Mouse (Mus musculus): Measurements from ENCODE around the gene Rapgef6. TPM values are rescaled to one million over a fixed set of nuclear protein-coding genes. Genes with fewer than 3 reads are reported as not detected.

The Rapgef6 gene
- polyA plus RNA-seq, 1 experiment from 2014 or later, result 29.6 TPM

- Histone ChIP-seq H3K4me1 (replicated peaks; ENCODE audit: control insufficient read depth, insufficient read depth, low read length) (no peaks in the 10 kb centered on the region), H3K4me3 (ENCODE audit: low read depth, low read length) (no peak overlapping the region), H3K36me3 (ENCODE audit: control insufficient read depth, insufficient read depth, low read length) (peaks cover 4% of the 10 kb centered on the region; the same call in 1 of the 2 replicates), H3K4me2 (ENCODE audit: low read depth, low read length, severe bottlenecking) (no peak overlapping the region), H3K9ac (ENCODE audit: low read length) (no peak overlapping the region), H3K27ac (ENCODE audit: low read depth, low read length) (no peak overlapping the region), H3K9me3 (ENCODE audit: control insufficient read depth, low read length) (no peaks in the 10 kb centered on the region), H3K27me3 (ENCODE audit: control insufficient read depth, insufficient read depth, low read length) (no peaks in the 10 kb centered on the region)
- ATAC-seq (replicated peaks; ENCODE audit: low FRiP score), result no peak
- 85% methylated on average over 3 of the region's 3 CpGs for WGBS
- DNase-seq (ENCODE audit: low spot score), result no peak
Measured at GRCm38 (mm10) chr11:54726571-54727062, 204.0 kb downstream of the Rapgef6 start.

DNA sequence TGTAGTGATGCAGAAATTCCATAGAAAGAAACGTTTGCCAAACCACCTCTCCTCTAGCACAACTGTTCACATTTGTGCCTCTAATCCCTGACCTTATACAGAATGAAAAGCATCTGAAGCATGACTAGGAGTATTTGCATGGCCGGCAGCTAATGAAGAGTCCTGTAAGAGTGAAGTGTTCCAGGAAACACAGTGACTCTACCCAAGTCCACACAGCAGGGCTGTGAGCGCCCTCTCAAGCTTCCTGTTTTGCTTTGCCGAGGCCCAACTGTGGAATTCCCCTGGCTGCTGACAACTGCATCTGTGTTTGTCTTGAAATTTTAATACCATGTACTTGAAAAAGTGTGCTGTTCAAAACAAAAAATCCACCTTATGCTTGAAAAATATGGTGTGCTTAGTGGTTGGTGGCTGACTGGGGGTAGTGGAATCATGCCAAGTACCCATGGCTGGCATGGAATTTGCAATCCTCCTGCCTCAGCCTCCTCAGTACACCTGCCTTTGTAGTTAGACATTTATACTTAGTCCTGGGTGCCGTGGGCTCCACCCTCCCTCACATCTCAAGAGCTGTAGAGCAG, 204.8 kb downstream of the Rapgef6 start:
- Histone ChIP-seq H3K36me3 (ENCODE audit: control insufficient read depth, insufficient read depth, low read length) (no peaks in the 10 kb centered on the region; the same call in 1 of the 2 replicates), H3K4me2 (ENCODE audit: low read depth, low read length, severe bottlenecking) (no peak overlapping the region), H3K4me1 (replicated peaks; ENCODE audit: control insufficient read depth, insufficient read depth, low read length) (no peaks in the 10 kb centered on the region), H3K27me3 (ENCODE audit: control insufficient read depth, insufficient read depth, low read length) (no peaks in the 10 kb centered on the region), H3K4me3 (ENCODE audit: low read depth, low read length) (no peak overlapping the region), H3K9me3 (ENCODE audit: control insufficient read depth, low read length) (no peaks in the 10 kb centered on the region), H3K9ac (ENCODE audit: low read length) (no peak overlapping the region), H3K27ac (ENCODE audit: low read depth, low read length) (no peak overlapping the region)
- ATAC-seq (replicated peaks; ENCODE audit: low FRiP score) (no peak), DNase-seq (ENCODE audit: low spot score) (no peak)
- WGBS, result 86% methylated on average over 5 of the region's 5 CpGs

- Histone ChIP-seq H3K9ac (ENCODE audit: low read length) (no peak overlapping the region), H3K27me3 (ENCODE audit: control insufficient read depth, insufficient read depth, low read length) (no peaks in the 10 kb centered on the region), H3K4me1 (replicated peaks; ENCODE audit: control insufficient read depth, insufficient read depth, low read length) (no peaks in the 10 kb centered on the region), H3K27ac (ENCODE audit: low read depth, low read length) (no peak overlapping the region), H3K9me3 (ENCODE audit: control insufficient read depth, low read length) (no peaks in the 10 kb centered on the region), H3K36me3 (ENCODE audit: control insufficient read depth, insufficient read depth, low read length) (no peaks in the 10 kb centered on the region; the same call in 1 of the 2 replicates), H3K4me3 (ENCODE audit: low read depth, low read length) (no peak overlapping the region), H3K4me2 (ENCODE audit: low read depth, low read length, severe bottlenecking) (no peak overlapping the region)
- 92% methylated on average over 2 of the region's 2 CpGs for WGBS
- DNase-seq (ENCODE audit: low spot score) (no peak), ATAC-seq (replicated peaks; ENCODE audit: low FRiP score) (no peak)
Measured at GRCm38 (mm10) chr11:54728371-54728770, 205.7 kb downstream of the Rapgef6 start.

DNA sequence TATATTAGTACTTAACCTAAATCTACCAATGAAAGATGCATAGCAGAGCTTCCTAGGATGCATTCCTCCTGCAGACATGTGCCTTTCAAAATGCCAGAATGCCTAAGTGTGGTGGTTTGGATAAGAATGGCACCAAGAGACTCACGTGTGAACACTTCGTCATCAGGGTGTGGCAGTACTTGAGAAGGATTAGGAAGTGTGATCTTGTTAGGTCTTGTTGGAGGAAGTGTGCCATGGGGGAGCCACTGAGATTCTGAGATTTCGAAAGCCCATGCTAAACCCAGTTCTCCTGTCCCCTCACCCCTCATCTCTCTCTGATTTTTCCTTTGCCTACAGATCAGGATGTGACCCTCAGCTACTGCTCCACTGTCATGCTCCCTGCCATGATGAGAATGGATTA, 206.7 kb downstream of the Rapgef6 start:
- no peak for DNase-seq (ENCODE audit: low spot score)
- Histone ChIP-seq H3K36me3 (ENCODE audit: control insufficient read depth, insufficient read depth, low read length) (no peaks in the 10 kb centered on the region; the same call in 1 of the 2 replicates), H3K27ac (ENCODE audit: low read depth, low read length) (no peak overlapping the region), H3K4me2 (ENCODE audit: low read depth, low read length, severe bottlenecking) (no peak overlapping the region), H3K9ac (ENCODE audit: low read length) (no peak overlapping the region), H3K4me3 (ENCODE audit: low read depth, low read length) (no peak overlapping the region), H3K27me3 (ENCODE audit: control insufficient read depth, insufficient read depth, low read length) (no peaks in the 10 kb centered on the region), H3K4me1 (replicated peaks; ENCODE audit: control insufficient read depth, insufficient read depth, low read length) (no peaks in the 10 kb centered on the region), H3K9me3 (ENCODE audit: control insufficient read depth, low read length) (no peaks in the 10 kb centered on the region)
- no peak for ATAC-seq (replicated peaks; ENCODE audit: low FRiP score)
- WGBS, result 91% methylated on average over 3 of the region's 3 CpGs

DNA sequence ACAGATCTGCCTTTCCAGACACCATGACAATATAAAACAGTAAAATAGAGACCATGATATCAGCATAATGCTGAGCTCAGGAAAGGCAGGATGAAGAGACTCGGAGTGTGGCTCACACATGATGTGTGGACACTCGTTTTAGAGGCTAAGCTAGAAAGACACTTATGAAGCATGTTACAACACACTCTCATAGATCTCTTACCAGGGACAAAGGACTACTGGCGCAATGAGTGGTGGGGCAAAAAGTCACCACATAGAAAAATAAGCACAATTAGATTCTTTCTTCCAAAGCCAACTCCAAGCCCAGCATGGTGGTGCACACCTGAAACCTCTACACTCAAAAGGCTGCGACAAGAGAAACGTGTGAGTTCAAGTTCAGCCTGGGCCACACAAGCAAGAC, 208.3 kb downstream of the Rapgef6 start:
- Histone ChIP-seq H3K9ac (ENCODE audit: low read length) (no peak overlapping the region), H3K36me3 (ENCODE audit: control insufficient read depth, insufficient read depth, low read length) (no peaks in the 10 kb centered on the region; the same call in 1 of the 2 replicates), H3K4me2 (ENCODE audit: low read depth, low read length, severe bottlenecking) (no peak overlapping the region), H3K27me3 (ENCODE audit: control insufficient read depth, insufficient read depth, low read length) (no peaks in the 10 kb centered on the region), H3K4me1 (replicated peaks; ENCODE audit: control insufficient read depth, insufficient read depth, low read length) (no peaks in the 10 kb centered on the region), H3K4me3 (ENCODE audit: low read depth, low read length) (no peak overlapping the region), H3K9me3 (ENCODE audit: control insufficient read depth, low read length) (no peaks in the 10 kb centered on the region), H3K27ac (ENCODE audit: low read depth, low read length) (no peak overlapping the region)
- DNase-seq (ENCODE audit: low spot score) (no peak), ATAC-seq (replicated peaks; ENCODE audit: low FRiP score) (no peak)
- 94% methylated on average over 5 of the region's 5 CpGs for WGBS

DNA sequence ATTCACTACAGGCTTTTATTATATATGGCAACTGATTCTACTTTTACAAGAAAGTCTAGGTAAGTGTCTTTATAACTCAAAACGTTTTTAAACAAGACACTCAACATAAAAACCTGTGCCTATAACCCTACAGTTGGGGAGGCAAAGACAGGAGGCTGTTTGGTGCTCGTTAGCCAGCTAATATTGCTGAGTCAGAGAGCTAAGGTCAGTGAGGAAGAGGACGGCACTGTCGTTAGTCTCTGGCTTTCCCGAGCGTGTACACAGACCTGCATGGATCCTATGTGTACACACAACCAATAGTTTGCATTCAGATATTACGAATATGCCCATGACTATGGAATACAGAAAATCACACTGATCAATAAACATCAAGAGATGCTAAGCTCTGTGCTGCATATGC, 208.7 kb downstream of the Rapgef6 start:
- H3K36me3 ChIP-seq (ENCODE audit: control insufficient read depth, insufficient read depth, low read length), result no peaks in the 10 kb centered on the region; the same call in 1 of the 2 replicates

GRCm38 (mm10) chr11:54733546-54733945, 210.9 kb downstream of the Rapgef6 start:
- Histone ChIP-seq H3K27me3 (ENCODE audit: control insufficient read depth, insufficient read depth, low read length) (no peaks in the 10 kb centered on the region), H3K36me3 (ENCODE audit: control insufficient read depth, insufficient read depth, low read length) (no peaks in the 10 kb centered on the region; the same call in 1 of the 2 replicates), H3K4me3 (ENCODE audit: low read depth, low read length) (no peak overlapping the region), H3K9me3 (ENCODE audit: control insufficient read depth, low read length) (no peaks in the 10 kb centered on the region), H3K4me2 (ENCODE audit: low read depth, low read length, severe bottlenecking) (no peak overlapping the region), H3K4me1 (replicated peaks; ENCODE audit: control insufficient read depth, insufficient read depth, low read length) (no peaks in the 10 kb centered on the region), H3K27ac (ENCODE audit: low read depth, low read length) (no peak overlapping the region), H3K9ac (ENCODE audit: low read length) (no peak overlapping the region)
- ATAC-seq (replicated peaks; ENCODE audit: low FRiP score) (no peak), DNase-seq (ENCODE audit: low spot score) (no peak)
- WGBS, result 81% methylated on average over 7 of the region's 7 CpGs

More for the DNA sequence above, 208.7 kb downstream of the Rapgef6 start:
- Histone ChIP-seq H3K9me3 (ENCODE audit: control insufficient read depth, low read length) (no peaks in the 10 kb centered on the region), H3K9ac (ENCODE audit: low read length) (no peak overlapping the region), H3K27ac (ENCODE audit: low read depth, low read length) (no peak overlapping the region), H3K27me3 (ENCODE audit: control insufficient read depth, insufficient read depth, low read length) (no peaks in the 10 kb centered on the region), H3K4me3 (ENCODE audit: low read depth, low read length) (no peak overlapping the region), H3K4me2 (ENCODE audit: low read depth, low read length, severe bottlenecking) (no peak overlapping the region), H3K4me1 (replicated peaks; ENCODE audit: control insufficient read depth, insufficient read depth, low read length) (no peaks in the 10 kb centered on the region)
- 81% methylated on average over 7 of the region's 7 CpGs for WGBS
- ATAC-seq (replicated peaks; ENCODE audit: low FRiP score), result no peak
- DNase-seq (ENCODE audit: low spot score), result no peak

DNA sequence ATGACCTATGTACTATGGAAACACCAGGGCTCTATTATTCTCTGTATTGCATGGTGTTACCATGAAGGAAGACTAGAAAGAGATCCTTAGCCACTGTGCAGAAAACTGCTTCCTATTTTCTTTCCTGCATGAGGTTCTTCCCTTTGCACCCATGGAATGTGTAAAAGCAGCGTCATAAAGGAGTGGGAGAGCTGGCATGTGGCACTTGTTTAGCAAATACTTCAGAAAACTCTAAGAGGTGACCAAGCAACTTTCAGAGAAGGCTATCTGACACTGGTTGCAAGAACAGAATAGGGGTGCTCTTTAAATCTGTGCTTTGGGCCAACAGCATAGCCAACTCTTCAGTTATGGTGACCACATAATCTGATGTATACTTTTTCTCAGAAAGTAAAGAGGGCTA, 212.5 kb downstream of the Rapgef6 start:
- H3K4me1 ChIP-seq (replicated peaks; ENCODE audit: control insufficient read depth, insufficient read depth, low read length), result no peaks in the 10 kb centered on the region
- H3K27me3 ChIP-seq (ENCODE audit: control insufficient read depth, insufficient read depth, low read length), result no peaks in the 10 kb centered on the region
- H3K4me3 ChIP-seq (ENCODE audit: low read depth, low read length), result no peak overlapping the region
- H3K9me3 ChIP-seq (ENCODE audit: control insufficient read depth, low read length), result no peaks in the 10 kb centered on the region
- WGBS, result 83% methylated on average over 1 of the region's 1 CpGs
- ATAC-seq (replicated peaks; ENCODE audit: low FRiP score) (no peak), DNase-seq (ENCODE audit: low spot score) (no peak)
- no peak overlapping the region for H3K9ac ChIP-seq (ENCODE audit: low read length)
- no peak overlapping the region for H3K27ac ChIP-seq (ENCODE audit: low read depth, low read length)
- H3K36me3 ChIP-seq (ENCODE audit: control insufficient read depth, insufficient read depth, low read length), result peaks cover 3% of the 10 kb centered on the region; the same call in 1 of the 2 replicates
- no peak overlapping the region for H3K4me2 ChIP-seq (ENCODE audit: low read depth, low read length, severe bottlenecking)

GRCm38 (mm10) chr11:54736903-54737302, 214.3 kb downstream of the Rapgef6 start:
- Histone ChIP-seq H3K27ac (ENCODE audit: low read depth, low read length) (no peak overlapping the region), H3K4me2 (ENCODE audit: low read depth, low read length, severe bottlenecking) (no peak overlapping the region), H3K9ac (ENCODE audit: low read length) (no peak overlapping the region), H3K36me3 (ENCODE audit: control insufficient read depth, insufficient read depth, low read length) (peaks cover 6% of the 10 kb centered on the region; the same call in 1 of the 2 replicates), H3K4me1 (replicated peaks; ENCODE audit: control insufficient read depth, insufficient read depth, low read length) (no peaks in the 10 kb centered on the region), H3K9me3 (ENCODE audit: control insufficient read depth, low read length) (no peaks in the 10 kb centered on the region), H3K4me3 (ENCODE audit: low read depth, low read length) (no peak overlapping the region), H3K27me3 (ENCODE audit: control insufficient read depth, insufficient read depth, low read length) (no peaks in the 10 kb centered on the region)
- 93% methylated on average over 5 of the region's 5 CpGs for WGBS
- DNase-seq (ENCODE audit: low spot score), result no peak
- no peak for ATAC-seq (replicated peaks; ENCODE audit: low FRiP score)
